Mouse (Mus musculus): ENCODE data around the gene P4htm. TPM values are rescaled to one million over a fixed set of nuclear protein-coding genes. Genes with fewer than 3 reads are reported as not detected.

Gene P4htm
- polyA plus RNA-seq, 1 experiment = 4.4 TPM

DNA sequence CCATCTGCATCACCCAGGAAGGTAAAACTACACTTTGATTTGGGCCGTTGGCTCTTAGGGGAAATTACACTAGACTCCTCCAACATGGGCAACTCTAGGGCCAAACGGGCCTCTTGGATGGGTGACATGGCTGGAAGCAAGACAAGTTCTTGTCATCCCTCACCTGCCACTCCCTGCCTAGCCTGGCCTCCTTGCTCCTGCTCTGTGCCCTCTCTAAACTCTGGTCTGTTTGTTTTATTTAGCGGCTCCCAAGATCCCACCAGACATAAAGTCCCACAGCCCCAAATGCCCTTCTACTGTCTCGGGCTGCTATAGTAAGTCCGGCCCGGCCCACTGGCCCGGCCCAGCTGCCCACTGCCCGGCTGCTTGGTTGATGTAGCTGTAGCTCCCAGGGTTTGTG lies 33.8 kb downstream of the P4htm start:
- WGBS = 88% methylated on average over 8 of the region's 8 CpGs
- no peak for DNase-seq (ENCODE audit: low read depth, low spot score)

DNA sequence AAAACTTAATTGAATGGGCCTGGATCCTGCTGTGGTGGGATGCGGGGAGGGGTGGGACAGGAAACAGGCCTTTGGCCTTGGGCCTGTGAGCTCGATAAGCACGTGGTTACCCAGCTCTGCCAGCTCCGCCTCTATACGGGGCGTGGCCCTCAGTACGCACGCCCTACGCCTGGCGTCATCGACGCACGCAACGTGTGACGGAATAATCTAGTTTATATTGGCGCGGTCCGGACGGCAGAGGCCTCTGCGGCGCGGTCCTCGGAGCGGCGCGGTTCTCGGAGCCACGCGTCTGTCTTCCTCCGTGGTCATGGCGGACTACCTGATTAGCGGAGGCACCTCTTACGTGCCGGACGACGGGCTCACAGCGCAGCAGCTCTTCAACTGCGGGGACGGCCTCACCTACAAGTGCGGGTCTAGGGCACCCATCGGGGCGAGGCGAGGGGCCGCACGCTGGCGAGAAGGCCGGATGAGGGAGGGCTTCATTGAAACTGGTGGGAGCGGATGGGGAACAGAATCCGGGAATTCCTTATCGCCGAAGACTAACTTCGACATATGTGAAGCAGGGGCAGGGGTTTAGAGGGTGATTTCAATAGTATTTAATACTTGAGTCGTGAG lies 37.1 kb downstream of the P4htm start, which contains the start of gene Impdh2:
TSS of gene Impdh2 (plus strand) at position 60 of the 615 bp plus-strand sequence.
- peak; percentile 80 for DNase-seq (ENCODE audit: low read depth, low spot score)
- WGBS = under 1% methylated on average over 53 of the region's 53 CpGs

DNA sequence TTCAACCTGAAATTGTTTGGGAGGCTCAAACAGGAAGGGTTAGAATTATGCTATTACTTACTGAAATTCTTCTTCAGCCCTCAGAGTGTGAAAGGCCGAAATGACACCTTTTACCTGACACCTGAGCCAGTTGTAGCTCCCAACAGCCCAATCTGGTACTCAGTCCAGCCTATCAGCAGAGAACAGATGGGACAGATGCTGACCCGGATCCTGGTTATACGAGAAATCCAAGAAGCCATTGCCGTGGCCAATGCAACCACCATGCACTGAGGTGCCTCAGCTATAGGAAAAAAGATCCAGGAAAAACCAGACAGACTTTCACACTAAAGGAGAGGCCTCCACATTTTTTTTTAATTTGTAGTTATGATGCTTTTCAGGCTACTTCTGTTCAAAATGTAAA lies 38.3 kb downstream of the P4htm start:
- DNase-seq (ENCODE audit: low read depth, low spot score) = no peak
- 89% methylated on average over 4 of the region's 4 CpGs for WGBS

- 65% methylated on average over 1 of the region's 1 CpGs for WGBS
- DNase-seq (ENCODE audit: low read depth, low spot score) = no peak
Observed at GRCm38 (mm10) chr9:108546875-108547274, 50.6 kb downstream of the P4htm start.

DNA sequence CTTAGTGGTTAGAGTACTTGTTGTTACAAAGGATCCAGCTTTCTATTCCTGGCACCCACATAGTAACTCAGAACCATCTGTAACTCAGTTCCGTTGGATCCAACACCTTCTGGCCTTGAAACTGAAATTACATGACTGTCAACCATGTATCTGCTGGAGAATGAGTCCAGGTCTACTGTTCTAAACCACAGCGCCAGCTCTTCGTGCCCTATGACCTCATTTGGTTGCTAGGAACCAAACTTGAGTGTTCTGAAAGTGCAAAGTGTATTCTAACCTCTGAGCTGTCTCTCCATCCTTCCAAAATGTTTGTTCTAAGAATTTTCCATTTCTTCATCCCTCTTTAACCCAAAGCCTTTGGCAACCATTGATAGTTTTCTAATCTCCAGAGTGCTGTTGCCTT lies 51.5 kb downstream of the P4htm start:
- no peak for DNase-seq (ENCODE audit: low read depth, low spot score)
- WGBS = 89% methylated on average over 3 of the region's 3 CpGs

- DNase-seq (ENCODE audit: low read depth, low spot score) = no peak
Observed at GRCm38 (mm10) chr9:108540846-108541245, 56.6 kb downstream of the P4htm start.

- 86% methylated on average over 1 of the region's 1 CpGs for WGBS
Observed at GRCm38 (mm10) chr9:108531496-108531895, 66.0 kb downstream of the P4htm start.

GRCm38 (mm10) chr9:108530954-108531353 lies 66.5 kb downstream of the P4htm start:
- 78% methylated on average over 1 of the region's 1 CpGs for WGBS

More at GRCm38 (mm10) chr9:108531496-108531895, 66.0 kb downstream of the P4htm start:
- DNase-seq (ENCODE audit: low read depth, low spot score) = no peak

More at GRCm38 (mm10) chr9:108530954-108531353, 66.5 kb downstream of the P4htm start:
- DNase-seq (ENCODE audit: low read depth, low spot score) = no peak

Other genes starting within 250 kb of the P4htm start
- gene Usp4, start 249.8 kb downstream of the P4htm start, polyA plus RNA-seq (2012; rRNA removed) = 57.7 and 67.5 TPM in 2 replicates
- 0.30 TPM in 1 of 2 replicates, not detected in the other for gene 1700102P08Rik, start 204.9 kb downstream of the P4htm start, polyA plus RNA-seq (2012; rRNA removed)
- gene Ccdc36, start 169.2 kb downstream of the P4htm start, polyA plus RNA-seq (2012; rRNA removed) = not detected in 2 replicates
- gene BC048562, start 161.2 kb downstream of the P4htm start, polyA plus RNA-seq (2012; rRNA removed) = not detected in 2 replicates
- 18.1 and 22.8 TPM in 2 replicates for gene Ccdc71, start 137.1 kb downstream of the P4htm start, polyA plus RNA-seq (2012; rRNA removed)
- 13.6 and 18.8 TPM in 2 replicates for gene Klhdc8b, start 136.1 kb downstream of the P4htm start, polyA plus RNA-seq (2012; rRNA removed)
- 20.7 and 27.2 TPM in 2 replicates for gene Lamb2, start 117.9 kb downstream of the P4htm start, polyA plus RNA-seq (2012; rRNA removed)
- 74.9 and 104 TPM in 2 replicates for gene Usp19, start 107.1 kb downstream of the P4htm start, polyA plus RNA-seq (2012; rRNA removed)
- 243 and 346 TPM in 2 replicates for gene Qars, start 90.0 kb downstream of the P4htm start, polyA plus RNA-seq (2012; rRNA removed)
- gene Qrich1, start 80.9 kb downstream of the P4htm start, polyA plus RNA-seq (2012; rRNA removed) = 40.8 and 77.6 TPM in 2 replicates
- gene Impdh2, start 37.4 kb downstream of the P4htm start, polyA plus RNA-seq (2012; rRNA removed) = 89.1 and 95.4 TPM in 2 replicates
- gene Ndufaf3, start 30.2 kb downstream of the P4htm start, polyA plus RNA-seq (2012; rRNA removed) = 37.2 and 51.6 TPM in 2 replicates
- 146 and 161 TPM in 2 replicates for gene Dalrd3, start 27.8 kb downstream of the P4htm start, polyA plus RNA-seq (2012; rRNA removed)
- gene Wdr6, start 18.9 kb downstream of the P4htm start, polyA plus RNA-seq (2012; rRNA removed) = 14.2 and 14.3 TPM in 2 replicates
- 25.8 and 32.4 TPM in 2 replicates for gene Arih2, start 51.7 kb upstream of the P4htm start, polyA plus RNA-seq (2012; rRNA removed)
- 32.4 and 37.7 TPM in 2 replicates for gene Slc25a20, start 64.4 kb upstream of the P4htm start, polyA plus RNA-seq (2012; rRNA removed)
- gene Prkar2a, start 91.6 kb upstream of the P4htm start, polyA plus RNA-seq (2012; rRNA removed) = 39.9 and 51.4 TPM in 2 replicates
- gene Ip6k2, start 186.1 kb upstream of the P4htm start, polyA plus RNA-seq (2012; rRNA removed) = 39.4 and 49.2 TPM in 2 replicates
- 9.6 and 11.2 TPM in 2 replicates for gene Nckipsd, start 210.7 kb upstream of the P4htm start, polyA plus RNA-seq (2012; rRNA removed)
- 0.79 and 0.95 TPM in 2 replicates for gene Celsr3, start 228.7 kb upstream of the P4htm start, polyA plus RNA-seq (2012; rRNA removed)